Mouse (Mus musculus): ENCODE measurements around the gene Supt3. TPM values are rescaled to one million over a fixed set of nuclear protein-coding genes. Genes with fewer than 3 reads are reported as not detected.

The Supt3 gene
- polyA plus RNA-seq, 1 experiment from 2014 or later: 7.8 TPM

GRCm38 (mm10) chr17:45151312-45151929, 374.5 kb downstream of the Supt3 start:
- no peaks in the 10 kb centered on the region for H3K36me3 ChIP-seq
- DNase-seq: no peak
- H3K27ac ChIP-seq: no peak overlapping the region
- WGBS (ENCODE audit: insufficient replicate concordance): 79% methylated on average over 17 of the region's 17 CpGs
- no peaks in the 10 kb centered on the region for H3K27me3 ChIP-seq
- no peaks in the 10 kb centered on the region for H3K4me1 ChIP-seq (replicated peaks)
- H3K4me3 ChIP-seq (replicated peaks): no peak overlapping the region
- no peak for ATAC-seq (ENCODE audit: low read depth)
- H3K4me2 ChIP-seq: no peak overlapping the region
- no peak overlapping the region for H3K9ac ChIP-seq
- H3K9me3 ChIP-seq (replicated peaks): no peaks in the 10 kb centered on the region

- Histone ChIP-seq H3K36me3 (no peaks in the 10 kb centered on the region), H3K9me3 (replicated peaks) (no peaks in the 10 kb centered on the region), H3K4me2 (no peak overlapping the region), H3K4me3 (replicated peaks) (no peak overlapping the region), H3K4me1 (replicated peaks) (no peaks in the 10 kb centered on the region), H3K27ac (no peak overlapping the region), H3K9ac (no peak overlapping the region), H3K27me3 (no peaks in the 10 kb centered on the region)
- WGBS (ENCODE audit: insufficient replicate concordance): 34% methylated on average over 6 of the region's 6 CpGs
- no peak for DNase-seq
- no peak for ATAC-seq (ENCODE audit: low read depth)
Observed at GRCm38 (mm10) chr17:45153721-45154120, 376.8 kb downstream of the Supt3 start.

- 68% methylated on average over 16 of the region's 16 CpGs for WGBS (ENCODE audit: insufficient replicate concordance)
- Histone ChIP-seq H3K9ac (no peak overlapping the region), H3K4me1 (replicated peaks) (no peaks in the 10 kb centered on the region), H3K27ac (no peak overlapping the region), H3K9me3 (replicated peaks) (no peaks in the 10 kb centered on the region), H3K4me2 (no peak overlapping the region), H3K27me3 (no peaks in the 10 kb centered on the region), H3K4me3 (replicated peaks) (no peak overlapping the region), H3K36me3 (no peaks in the 10 kb centered on the region)
- DNase-seq (no peak), ATAC-seq (ENCODE audit: low read depth) (no peak)
Observed at GRCm38 (mm10) chr17:45158171-45158691, 381.3 kb downstream of the Supt3 start.

- 67% methylated on average over 6 of the region's 6 CpGs for WGBS (ENCODE audit: insufficient replicate concordance)
- no peak overlapping the region for H3K9ac ChIP-seq
- ATAC-seq (ENCODE audit: low read depth): no peak
- H3K9me3 ChIP-seq (replicated peaks): no peaks in the 10 kb centered on the region
- no peaks in the 10 kb centered on the region for H3K4me1 ChIP-seq (replicated peaks)
- H3K27me3 ChIP-seq: no peaks in the 10 kb centered on the region
- H3K36me3 ChIP-seq: no peaks in the 10 kb centered on the region
- H3K4me3 ChIP-seq (replicated peaks): no peak overlapping the region
- no peak overlapping the region for H3K27ac ChIP-seq
- no peak for DNase-seq
- no peak overlapping the region for H3K4me2 ChIP-seq
Observed at GRCm38 (mm10) chr17:45160651-45161050, 383.7 kb downstream of the Supt3 start.

- Histone ChIP-seq H3K27me3 (no peaks in the 10 kb centered on the region), H3K4me2 (no peak overlapping the region), H3K27ac (no peak overlapping the region), H3K9me3 (replicated peaks) (no peaks in the 10 kb centered on the region), H3K4me3 (replicated peaks) (no peak overlapping the region), H3K36me3 (no peaks in the 10 kb centered on the region), H3K4me1 (replicated peaks) (no peaks in the 10 kb centered on the region), H3K9ac (no peak overlapping the region)
- WGBS (ENCODE audit: insufficient replicate concordance): 30% methylated on average over 4 of the region's 4 CpGs
- DNase-seq (no peak), ATAC-seq (ENCODE audit: low read depth) (no peak)
Observed at GRCm38 (mm10) chr17:45165741-45166140, 388.8 kb downstream of the Supt3 start.

Other genes with a start within 250 kb of the Supt3 start
- 0.31 and 0.48 TPM in 2 replicates for gene Runx2, start 37.6 kb downstream of the Supt3 start, polyA plus RNA-seq (2015; fragmentation: Nextera tagmentation; extraction: Ambion mirVana)

All from liver, embryonic 13.5 days (tissue).